Mouse (Mus musculus): ENCODE measurements around the gene Adgrd1.

Adgrd1 gene

DNA sequence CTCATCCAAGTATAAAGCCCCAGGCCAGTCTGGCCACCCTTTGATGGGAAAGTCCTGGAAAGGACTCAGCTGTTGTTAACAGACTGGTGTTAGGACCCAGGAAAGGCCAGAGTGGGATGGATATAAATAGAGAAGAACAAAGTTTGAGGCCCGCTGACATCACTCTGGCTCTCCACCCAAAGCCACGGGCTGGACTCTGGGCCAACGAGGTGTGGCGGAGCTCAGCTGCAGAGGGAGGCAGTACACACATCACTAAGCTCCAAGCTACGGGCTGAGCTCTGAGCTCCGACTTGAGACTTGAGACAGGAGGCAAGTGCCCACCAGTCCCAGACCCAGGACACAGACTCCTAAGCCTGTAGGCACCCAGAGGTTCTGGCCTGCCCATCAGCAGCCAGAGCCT lies at the start of gene Adgrd1:
Gene Adgrd1 (plus strand): TSS at position 240 of the 400 bp plus-strand sequence.
- no peak for DNase-seq (ENCODE audit: low read depth, low spot score)

DNA sequence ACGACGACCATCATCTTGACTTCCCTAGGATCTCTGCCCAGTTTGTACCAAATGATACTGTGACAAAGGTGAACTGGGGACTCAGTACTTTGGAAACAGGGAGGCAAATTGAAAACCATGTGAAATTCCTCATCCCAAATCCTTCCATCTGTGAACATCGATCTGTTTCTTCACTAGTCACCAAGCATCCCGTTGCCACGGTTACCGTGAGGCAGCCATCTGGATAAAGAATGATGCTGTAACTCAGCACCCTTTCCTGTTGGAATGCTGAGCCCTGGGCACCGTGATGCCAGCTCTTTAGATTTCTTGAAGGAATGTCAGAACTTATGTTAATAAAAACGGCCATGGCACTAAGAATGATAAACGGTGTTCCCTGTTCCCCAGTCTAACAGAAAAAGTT lies 47.2 kb upstream of the Adgrd1 start:
- no peak for DNase-seq (ENCODE audit: low read depth, low spot score)

DNA sequence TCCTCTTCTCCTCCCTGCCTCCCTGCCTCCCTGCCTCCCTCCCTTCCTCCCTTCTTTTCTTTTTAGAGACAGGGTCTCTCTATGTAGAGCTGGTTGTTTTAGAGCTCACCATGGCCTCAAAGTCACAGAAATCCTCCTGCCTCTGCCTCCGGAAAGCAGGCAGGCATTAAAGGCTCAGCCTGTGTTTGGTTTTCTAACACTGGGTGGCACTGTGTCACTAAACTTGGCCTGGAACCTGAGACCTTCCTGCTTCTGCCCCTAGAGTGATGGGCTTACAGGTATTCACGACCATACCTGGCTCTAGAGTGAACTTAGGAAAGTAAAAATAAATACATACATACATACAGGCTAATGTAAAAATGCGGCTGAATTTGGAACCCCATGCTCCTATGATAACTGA lies 44.6 kb upstream of the Adgrd1 start:
- DNase-seq (ENCODE audit: low read depth, low spot score) = no peak

DNA sequence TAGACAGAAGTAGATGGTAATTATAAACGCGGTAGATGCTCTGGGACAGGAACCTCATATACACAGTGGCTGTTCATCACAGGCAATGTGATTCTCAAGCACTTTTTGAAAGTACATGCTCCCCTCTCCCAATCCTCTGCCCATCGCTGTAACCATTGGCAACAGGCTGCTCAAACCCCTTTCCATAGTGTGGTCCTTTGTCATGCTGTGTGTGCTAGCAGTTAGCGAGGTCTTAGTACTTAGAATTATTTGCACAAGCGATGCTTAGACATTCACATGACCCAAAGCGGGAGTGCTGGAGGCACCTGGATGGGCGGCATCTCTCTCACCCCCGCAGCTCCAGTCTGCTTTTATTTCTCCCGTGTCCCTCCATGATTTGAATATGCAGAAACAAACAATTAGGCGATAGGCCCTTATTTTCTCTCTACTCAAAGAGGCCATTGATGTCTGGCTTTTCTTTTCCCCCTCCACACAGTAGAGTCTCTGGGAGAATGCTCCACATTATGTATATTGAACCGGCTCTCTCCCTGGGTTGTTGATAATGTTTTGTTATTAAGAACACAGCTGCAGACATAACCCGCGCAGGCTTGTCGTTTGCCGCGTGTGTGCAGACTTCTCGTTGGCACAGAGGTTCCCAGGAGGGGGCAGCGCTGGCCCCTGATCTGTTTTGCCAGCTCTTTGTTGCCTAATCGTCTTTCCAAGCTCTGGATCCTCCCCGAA lies 43.8 kb upstream of the Adgrd1 start:
- no peak for DNase-seq (ENCODE audit: low read depth, low spot score)

DNA sequence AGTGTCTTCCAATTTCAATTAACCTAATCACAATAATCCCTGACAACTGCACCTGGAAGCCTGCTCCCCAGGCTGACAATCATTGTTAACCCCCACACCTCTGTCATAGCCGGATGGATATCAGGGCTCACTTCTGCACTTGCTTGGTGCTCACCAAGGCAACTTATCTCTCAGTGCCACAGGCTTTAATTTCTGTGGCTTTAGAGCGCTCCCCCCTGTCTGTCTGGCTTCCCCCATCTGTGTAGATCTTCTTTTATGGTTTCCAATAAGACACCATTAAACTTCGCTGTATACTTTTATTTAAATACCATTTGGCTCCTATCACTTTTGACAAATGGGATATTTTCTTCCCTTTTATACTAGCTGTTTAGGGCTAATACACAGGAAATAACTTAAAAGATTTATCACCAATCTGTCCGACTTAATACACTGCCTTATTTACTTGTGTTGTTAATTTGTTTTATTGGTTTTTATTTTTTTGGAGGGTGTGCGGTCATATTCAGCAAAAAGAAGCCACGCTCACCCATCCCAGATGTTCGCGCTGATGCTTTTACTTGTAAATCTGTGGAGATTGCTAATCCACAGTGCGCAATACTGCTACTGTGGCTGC lies 41.8 kb upstream of the Adgrd1 start:
- no peak for DNase-seq (ENCODE audit: low read depth, low spot score)

DNA sequence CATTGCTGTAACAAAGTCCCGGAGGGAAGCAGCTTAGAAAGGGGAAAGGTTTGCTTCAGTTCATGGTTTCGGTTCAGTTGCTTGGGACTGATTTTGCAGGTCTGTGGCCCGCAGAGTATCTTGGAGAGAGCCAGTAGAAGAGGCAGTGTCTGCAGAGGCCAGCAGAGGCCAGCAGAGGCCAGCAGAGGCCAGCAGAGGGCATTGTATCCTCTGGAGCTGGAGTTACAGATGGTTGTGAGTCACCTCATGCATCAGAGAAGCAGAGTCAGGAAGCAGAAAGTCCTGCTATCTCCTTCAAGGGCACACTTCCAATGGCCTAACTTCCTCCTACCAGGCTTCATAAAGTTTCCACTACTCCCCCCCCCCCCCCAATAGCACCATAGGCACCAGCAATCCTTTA lies 37.4 kb upstream of the Adgrd1 start:
- DNase-seq (ENCODE audit: low read depth, low spot score) = no peak

DNA sequence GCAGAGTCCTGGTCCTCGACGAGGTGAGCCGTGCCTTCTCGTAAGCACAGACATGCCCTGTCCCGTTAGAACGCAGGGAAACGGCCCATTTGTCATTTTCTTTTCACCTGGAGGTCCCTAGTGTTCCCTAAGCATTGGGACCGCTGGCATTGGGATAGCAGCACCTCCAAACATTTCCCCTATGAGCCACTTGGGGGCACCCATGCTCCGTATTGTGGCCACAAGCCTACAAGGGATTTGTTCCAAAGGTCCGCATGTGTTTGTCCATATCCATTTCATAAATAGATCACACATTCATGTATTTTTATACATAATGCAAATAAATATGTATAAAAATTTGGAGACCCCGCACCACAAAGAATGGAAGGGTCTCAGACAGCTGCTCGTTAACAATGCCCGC lies 35.0 kb upstream of the Adgrd1 start:
- DNase-seq (ENCODE audit: low read depth, low spot score) = peak; percentile 56

DNA sequence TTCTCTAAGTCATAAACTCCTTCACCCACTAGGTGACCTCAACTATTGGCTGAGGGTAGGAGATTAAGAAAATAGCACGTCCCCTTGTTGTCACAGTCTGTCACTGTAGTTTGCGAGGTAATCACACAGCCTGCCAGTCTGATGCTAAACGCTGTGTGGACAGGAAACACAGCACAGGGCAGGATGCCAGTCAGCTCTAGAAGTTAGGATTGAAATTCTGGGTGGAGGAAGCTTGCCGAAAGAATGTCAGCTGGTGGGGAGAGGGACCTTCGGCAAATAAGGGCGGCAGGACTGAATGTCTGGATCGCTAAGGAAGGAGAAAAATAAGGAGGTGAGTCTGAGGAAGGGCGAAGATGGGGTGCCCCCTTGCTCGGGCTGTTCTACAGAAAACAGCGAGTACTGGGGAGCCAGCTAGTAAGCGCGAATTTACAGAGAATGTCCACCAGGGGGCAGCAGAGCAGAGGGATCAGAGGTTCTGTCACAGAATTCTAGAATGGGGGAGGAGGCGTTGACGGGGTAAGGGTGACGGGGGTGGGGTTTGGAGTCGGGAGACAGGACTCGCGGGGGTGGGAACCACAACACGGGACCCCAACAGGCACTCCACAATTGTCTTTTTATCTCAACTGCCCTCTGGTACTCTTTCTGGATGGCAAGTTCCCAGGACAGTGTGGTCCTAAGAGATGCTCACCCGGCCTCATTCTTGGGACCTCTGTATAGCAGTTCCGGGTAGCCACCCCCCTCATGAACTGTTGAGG lies 33.3 kb upstream of the Adgrd1 start:
- peak; percentile 56 for DNase-seq (ENCODE audit: low read depth, low spot score)

DNA sequence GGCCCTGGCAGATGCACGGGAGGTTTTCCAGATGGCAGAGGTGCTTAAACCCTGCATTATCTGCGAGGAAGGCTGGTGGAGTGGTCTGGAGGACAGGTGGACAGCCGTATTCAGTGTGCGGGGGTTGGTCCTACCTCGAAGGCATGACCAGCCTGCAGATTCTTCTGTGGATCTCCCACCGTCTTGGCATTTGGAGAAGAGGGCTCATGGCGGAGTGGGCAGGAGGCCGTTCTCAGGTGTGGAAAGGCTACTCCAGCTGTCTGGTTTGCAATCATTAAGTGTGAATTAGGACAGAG lies 32.8 kb upstream of the Adgrd1 start:
- DNase-seq (ENCODE audit: low read depth, low spot score) = no peak

DNA sequence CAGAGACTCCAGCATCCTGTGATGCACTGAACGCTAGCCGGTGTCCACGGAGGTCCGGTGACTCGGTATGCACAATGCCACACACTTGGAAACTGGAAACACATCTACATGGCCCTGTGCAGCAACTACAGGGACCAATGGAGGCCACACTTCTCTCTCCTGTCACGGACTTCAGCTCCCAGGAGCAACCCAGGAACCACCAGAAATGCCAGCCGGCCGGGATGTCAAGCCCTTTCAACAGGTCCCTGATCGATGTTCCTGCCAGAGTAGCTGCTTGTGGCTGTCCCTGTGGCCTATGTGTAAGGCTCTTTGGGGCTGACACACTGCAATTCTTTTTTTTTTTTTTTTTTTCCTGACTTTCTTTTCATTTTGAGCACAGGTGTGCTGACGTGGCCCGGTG lies 32.4 kb upstream of the Adgrd1 start:
- no peak for DNase-seq (ENCODE audit: low read depth, low spot score)

DNA sequence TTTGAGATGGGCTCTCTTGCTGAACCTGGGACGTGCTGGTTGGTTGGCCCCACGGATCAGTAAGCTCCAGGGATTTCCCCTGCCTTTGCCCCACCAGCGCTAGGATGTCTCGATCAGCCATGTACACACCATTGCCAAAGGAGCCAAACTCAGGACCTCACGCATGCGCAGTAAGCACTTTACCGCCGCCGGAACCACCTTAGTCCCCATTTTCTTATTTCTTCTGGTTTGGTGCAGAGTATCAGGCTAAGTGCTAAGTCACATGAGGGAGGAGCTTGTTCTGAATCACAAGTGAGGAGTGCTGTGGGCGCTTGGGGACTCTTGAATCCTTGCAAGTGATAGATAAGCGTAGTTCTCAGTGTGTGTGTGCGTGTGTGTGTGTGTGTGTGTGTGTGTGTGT lies 31.2 kb upstream of the Adgrd1 start:
- DNase-seq (ENCODE audit: low read depth, low spot score) = no peak

DNA sequence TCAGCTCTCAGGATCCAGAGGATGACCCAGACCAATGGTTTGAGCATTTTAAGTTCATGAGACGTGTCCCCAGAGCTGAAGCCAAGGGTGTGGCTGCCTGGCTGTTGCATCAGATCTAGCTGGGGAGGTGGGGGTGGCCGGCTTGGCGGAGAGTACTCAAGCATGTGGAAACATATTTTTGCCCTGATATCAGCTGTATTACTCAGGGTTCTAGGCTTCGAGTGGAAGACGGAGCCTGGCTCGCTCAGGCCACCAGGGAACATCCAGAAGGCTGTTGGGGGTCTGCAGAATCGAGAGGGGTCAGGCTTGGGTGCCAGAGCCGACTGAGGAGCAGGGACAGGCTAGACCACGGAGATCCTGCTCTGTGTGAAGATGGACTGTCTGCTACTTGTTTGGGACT lies 30.6 kb upstream of the Adgrd1 start:
- no peak for DNase-seq (ENCODE audit: low read depth, low spot score)

DNA sequence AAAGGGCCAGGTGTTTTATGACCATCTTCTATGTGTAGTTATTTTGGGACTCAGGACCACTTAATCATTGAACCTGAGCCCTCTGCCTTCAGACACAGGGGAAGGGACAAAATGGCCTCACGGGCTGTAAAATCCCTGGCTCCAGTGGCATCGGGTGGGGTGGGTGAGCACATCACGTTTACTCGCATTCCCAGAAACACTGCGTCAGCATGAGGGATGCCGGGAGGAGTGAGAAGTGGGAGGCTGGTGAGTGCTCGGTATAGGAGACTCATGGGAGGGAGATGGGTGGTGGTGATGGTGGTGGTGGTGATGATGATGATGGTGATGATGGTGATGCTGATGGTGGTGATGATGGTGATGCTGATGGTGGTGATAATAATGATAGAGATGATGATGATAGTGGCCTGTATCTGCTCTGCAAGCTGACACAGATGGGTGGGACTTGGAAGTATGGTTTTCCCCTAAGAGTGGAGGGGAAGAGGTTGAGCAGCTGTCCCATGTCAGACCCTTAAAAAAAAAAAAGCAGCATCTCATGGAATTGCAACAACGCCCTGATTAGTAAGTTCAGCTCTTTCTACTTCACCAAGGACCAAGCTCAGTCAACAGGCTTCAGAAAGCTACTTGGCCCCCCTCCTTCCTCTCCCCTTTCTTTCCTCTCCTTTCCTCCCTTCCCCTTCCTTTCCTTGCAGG lies 29.9 kb upstream of the Adgrd1 start:
- DNase-seq (ENCODE audit: low read depth, low spot score) = no peak

DNA sequence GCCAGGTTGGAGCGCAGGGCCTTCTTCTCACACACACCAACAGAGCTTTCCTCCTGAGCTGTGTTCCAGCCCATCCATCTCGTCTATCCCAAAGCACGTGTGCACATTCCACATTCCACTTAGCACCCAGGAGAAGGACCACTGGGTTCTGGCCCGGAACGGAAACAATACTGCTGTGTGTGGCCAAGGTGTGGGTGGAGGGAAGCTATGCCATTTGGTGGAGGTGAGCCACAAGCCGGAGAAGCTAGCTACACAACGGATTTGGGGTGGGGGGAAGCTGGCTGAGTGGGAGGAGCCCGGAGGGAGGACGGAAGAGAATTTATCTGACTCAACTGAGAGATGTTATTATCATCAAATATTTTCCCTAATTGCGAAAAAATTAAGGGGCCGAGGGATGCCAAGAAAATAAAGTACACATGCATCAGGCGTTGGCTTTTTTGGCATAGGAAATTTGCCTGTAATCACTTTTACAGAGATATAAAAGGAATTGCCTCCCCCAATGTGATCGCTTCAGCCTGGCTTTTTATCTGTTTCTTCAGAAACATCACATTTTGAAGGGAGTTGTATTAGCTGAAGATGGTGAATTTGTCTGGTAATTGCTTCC lies 29.2 kb upstream of the Adgrd1 start:
- no peak for DNase-seq (ENCODE audit: low read depth, low spot score)

DNA sequence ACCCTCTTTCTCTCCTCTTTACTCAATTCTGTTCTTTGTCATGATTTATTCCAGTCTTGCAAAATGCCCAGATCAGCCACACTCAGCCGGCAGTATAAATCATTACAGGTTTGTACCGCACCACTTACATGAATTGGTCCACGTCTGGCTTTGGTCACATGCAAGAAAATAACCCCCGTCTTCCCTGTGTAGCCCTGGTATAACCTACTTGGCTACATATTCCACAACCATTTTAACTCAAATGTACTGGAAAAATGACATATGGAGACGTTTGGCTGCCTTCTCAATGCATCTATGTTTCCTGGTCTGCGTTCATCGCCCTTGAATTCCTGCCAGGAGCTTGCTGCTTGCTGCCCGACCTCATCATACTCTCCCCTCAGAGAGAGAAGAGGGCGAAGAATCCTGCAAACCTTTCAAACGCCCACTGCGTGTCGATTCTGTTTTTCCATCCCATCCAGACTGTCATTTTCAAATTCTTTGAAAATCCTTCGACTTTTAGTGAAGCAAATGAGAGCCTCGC lies 24.7 kb upstream of the Adgrd1 start:
- no peak for DNase-seq (ENCODE audit: low read depth, low spot score)

DNA sequence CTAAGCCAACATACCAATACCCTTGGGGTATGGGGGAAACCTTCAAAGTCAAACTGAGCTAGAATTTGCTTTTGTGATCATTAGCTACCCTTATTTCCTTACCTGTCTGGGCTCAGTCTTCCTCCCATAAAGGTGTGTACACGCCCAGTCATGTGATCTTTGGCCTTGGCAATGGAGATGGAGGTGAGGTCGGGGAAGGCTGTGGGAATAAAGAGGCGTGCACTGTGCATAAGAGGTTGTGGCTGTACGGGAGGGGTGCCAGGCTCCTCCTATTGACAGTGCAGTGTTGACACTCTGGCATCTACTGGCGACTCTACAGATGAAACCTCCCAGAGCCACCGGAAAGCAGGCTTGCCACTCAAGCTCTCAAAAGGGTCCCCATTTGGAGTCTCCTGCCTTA lies 23.1 kb upstream of the Adgrd1 start:
- DNase-seq (ENCODE audit: low read depth, low spot score) = no peak

DNA sequence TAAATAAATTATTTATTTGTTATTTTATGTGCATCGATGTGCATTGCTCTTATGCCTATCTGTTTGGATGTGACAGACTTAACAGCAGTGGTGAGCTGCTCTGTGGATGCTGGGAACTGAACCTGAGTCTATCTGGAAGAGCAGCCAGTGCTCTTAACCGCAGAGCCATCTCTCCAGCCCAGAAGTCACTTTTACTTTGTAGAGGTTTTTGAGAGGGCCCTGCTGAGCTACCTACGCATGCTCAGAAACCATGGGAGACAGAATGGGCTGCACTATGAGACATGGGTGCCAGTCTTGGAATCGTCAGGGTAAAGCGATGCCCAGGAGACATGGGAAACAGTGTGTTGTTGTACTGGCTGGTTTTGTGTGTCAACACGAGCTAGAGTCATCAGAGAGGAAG lies 20.5 kb upstream of the Adgrd1 start:
- no peak for DNase-seq (ENCODE audit: low read depth, low spot score)

DNA sequence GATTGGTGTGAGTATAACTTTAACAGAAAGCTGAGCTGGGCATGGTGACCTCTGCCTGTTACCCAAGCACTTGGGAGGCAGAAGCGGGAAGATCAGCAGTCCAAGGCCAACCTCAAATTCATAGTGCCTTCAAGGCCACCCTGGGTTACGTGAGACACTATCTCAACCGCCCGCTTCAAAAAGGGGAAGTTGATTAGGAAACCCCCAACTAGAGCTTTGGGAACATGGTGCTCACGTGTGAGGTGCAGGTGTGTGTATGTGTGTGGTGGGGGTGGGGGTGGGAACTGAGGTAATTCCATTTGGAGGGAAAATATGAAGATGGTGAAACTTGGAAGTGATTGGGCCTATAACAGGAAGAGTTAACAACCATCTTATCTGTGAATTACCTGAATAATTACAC lies 19.3 kb upstream of the Adgrd1 start:
- no peak for DNase-seq (ENCODE audit: low read depth, low spot score)

DNA sequence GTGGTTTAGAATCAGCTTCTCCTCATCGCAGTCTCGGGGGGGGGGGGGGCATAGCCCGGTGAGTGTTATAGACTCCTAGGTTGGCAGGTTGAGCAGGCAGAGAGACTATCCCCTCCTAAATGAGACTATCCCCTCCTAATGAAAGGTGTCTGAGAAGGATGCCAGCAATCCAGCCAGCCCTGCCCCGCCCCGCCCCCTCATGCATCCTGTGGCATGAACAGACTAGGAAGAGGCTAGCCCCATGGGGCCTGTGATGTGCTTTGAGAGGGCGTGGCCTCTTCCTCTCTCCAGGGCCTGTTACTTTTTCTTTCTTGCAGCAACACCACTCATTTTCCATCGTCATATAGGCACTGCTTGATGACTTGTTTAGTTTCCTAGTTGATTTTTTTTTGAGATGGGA lies 15.0 kb upstream of the Adgrd1 start:
- DNase-seq (ENCODE audit: low read depth, low spot score) = no peak

DNA sequence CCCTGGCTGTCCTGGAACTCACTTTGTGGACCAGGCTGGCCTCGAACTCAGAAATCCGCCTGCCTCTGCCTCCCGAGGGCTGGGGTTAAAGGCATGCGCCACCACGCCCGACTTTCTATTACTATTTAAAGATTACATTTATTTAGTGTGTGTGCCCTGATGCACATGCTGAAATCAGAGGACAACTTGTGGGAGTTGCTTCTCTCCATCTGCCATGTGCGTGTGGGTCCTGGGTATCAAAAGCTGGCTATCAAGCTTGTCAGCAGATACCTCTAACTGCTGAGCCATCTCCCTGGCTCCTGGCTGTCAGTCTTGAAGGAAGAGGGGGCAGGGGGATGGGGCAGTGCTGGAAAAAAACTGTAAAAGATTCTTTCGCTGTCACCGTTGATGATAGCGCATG lies 11.4 kb upstream of the Adgrd1 start:
- DNase-seq (ENCODE audit: low read depth, low spot score) = no peak

DNA sequence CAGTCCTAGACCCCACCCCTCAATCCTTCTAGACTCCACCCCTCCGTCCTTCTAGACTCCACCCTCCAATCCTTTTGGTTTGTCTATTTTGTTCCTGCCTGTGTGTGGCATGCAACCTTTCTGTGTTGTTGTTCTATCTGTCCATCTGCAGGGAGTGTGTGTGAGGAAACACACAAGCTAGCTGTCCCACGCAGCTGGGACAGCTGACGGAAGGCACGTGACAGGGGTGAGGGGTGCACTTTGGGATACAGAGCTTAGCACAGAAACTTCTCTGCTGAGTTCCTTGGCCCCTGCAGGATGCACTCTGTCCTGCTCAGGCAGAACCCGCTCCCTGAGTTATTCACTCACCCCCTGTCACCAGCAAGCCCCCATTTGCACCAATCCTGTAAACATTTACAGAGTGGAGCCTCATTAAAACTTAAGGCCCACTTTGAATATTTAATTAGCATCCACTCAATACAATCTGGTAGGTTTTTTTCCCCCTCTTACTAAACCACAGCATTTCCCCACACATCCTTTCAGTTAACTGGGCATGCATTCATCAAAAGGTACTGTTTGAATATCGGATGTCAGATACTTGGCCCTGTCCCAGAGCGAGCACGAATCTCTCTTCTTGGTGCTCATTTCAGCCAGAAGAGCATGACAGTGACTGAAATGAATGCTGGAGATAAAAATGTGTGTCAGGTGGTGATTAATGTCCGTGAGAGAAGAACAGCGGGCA lies 4.0 kb upstream of the Adgrd1 start:
- DNase-seq (ENCODE audit: low read depth, low spot score) = no peak

Measured in embryo, embryonic 11.5 days (tissue).